Mouse (Mus musculus) cerebellum, adult 8-10 months (tissue): ENCODE measurements around the gene Ino80b.

Experiments used
- DNase-seq: peaks from one replicate; pipeline ENCODE4 v3.0.0; 2022

Ino80b gene

GRCm38 (mm10) chr6:83140044-83140443 is 14.8 kb upstream of the Ino80b start:
- DNase-seq = no peak

GRCm38 (mm10) chr6:83138056-83138455 is 12.8 kb upstream of the Ino80b start:
- no peak for DNase-seq

- DNase-seq = no peak
These were observed 12.3 kb upstream of the Ino80b start for GRCm38 (mm10) chr6:83137576-83137950.

- no peak for DNase-seq
These were observed 11.8 kb upstream of the Ino80b start for GRCm38 (mm10) chr6:83136881-83137575.

GRCm38 (mm10) chr6:83136291-83136880 is 11.2 kb upstream of the Ino80b start:
- DNase-seq = no peak

- DNase-seq = no peak
These were observed 10.4 kb upstream of the Ino80b start for GRCm38 (mm10) chr6:83135571-83136161.

- DNase-seq = no peak
These were observed 9.8 kb upstream of the Ino80b start, which contains the start of gene Rtkn for GRCm38 (mm10) chr6:83134951-83135513. Gene Rtkn, plus strand, starts transcription at chr6:83135463.

GRCm38 (mm10) chr6:83134226-83134625 is 9.0 kb upstream of the Ino80b start:
- DNase-seq = no peak

- no peak for DNase-seq
These were observed 7.1 kb upstream of the Ino80b start for GRCm38 (mm10) chr6:83132176-83132919.

GRCm38 (mm10) chr6:83131469-83132034 is 6.3 kb upstream of the Ino80b start:
- DNase-seq = no peak

- DNase-seq = no peak
These were observed 2.2 kb upstream of the Ino80b start for GRCm38 (mm10) chr6:83127419-83127818.

GRCm38 (mm10) chr6:83124851-83125312 is 349 bp downstream of the Ino80b start:
- peak; percentile 87 for DNase-seq

- no peak for DNase-seq
These were observed 2.3 kb downstream of the Ino80b start for GRCm38 (mm10) chr6:83122961-83123360.

GRCm38 (mm10) chr6:83121863-83122710 is 3.1 kb downstream of the Ino80b start:
- DNase-seq = peak; percentile 34

- peak; percentile 93 for DNase-seq
These were observed 4.0 kb downstream of the Ino80b start, which contains the start of gene Wbp1 for GRCm38 (mm10) chr6:83120930-83121862. Gene Wbp1, minus strand, starts transcription at chr6:83121559.

- peak; percentile 50 for DNase-seq
These were observed 5.5 kb downstream of the Ino80b start for GRCm38 (mm10) chr6:83119734-83120051.

- no peak for DNase-seq
These were observed 6.2 kb downstream of the Ino80b start for GRCm38 (mm10) chr6:83118825-83119733.

- DNase-seq = no peak
These were observed 6.9 kb downstream of the Ino80b start for GRCm38 (mm10) chr6:83118369-83118768.

GRCm38 (mm10) chr6:83117616-83118015 is 7.6 kb downstream of the Ino80b start:
- no peak for DNase-seq

- DNase-seq = no peak
These were observed 8.1 kb downstream of the Ino80b start for GRCm38 (mm10) chr6:83117165-83117438.
